Comparison of ENCODE assay signal across 12 mouse cellular contexts in the genomic region with DNA sequence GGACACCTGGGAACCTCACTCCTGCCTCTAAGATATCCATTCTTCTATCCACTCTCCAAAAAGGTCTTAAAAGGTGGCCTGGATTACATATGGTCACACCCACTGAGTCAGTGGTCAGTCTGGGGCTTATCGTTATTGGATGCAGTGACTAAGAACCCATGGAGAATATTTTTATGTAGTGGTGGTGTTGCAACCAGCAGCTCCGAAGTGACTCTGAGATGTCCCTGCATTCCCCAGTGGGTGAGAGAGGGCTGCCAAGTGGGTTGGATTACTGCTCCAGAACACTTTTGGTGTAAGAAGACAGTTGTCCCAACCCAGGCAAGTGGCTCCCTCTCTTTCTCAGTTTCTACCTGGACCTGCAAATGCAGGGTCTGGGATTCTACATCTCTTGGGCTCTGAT. TPM values are rescaled to one million over a fixed set of nuclear protein-coding genes. Genes with fewer than 3 reads are reported as not detected.
"Had no signal": no experiment of that assay in that cellular context is flagged by ENCODE, and none has a peak within 500 bp of the region (broad histone marks: within the 10 kb centered on the region; RNA-seq: fewer than 3 reads in every experiment).

No protein-coding gene starts in this region.

- H3K9me3 ChIP-seq: hindbrain, embryonic 13.5 days; limb, embryonic 15.5 days; liver, embryonic 12.5 days; midbrain, embryonic 13.5 days had no signal

- H3K36me3 ChIP-seq: hindbrain, embryonic 13.5 days; limb, embryonic 15.5 days; liver, embryonic 12.5 days; midbrain, embryonic 13.5 days had no signal

- H3K9ac ChIP-seq: hindbrain, embryonic 13.5 days; limb, embryonic 15.5 days; liver, embryonic 12.5 days; midbrain, embryonic 13.5 days had no signal

- H3K27ac ChIP-seq: hindbrain, embryonic 13.5 days; hindbrain, postnatal 0 days; limb, embryonic 15.5 days; liver, embryonic 12.5 days; midbrain, embryonic 13.5 days had no signal

- H3K4me3 ChIP-seq: hindbrain, embryonic 13.5 days; limb, embryonic 15.5 days; liver, embryonic 12.5 days; midbrain, embryonic 13.5 days had no signal

- ATAC-seq: hindbrain, postnatal 0 days; liver, embryonic 12.5 days; midbrain, embryonic 13.5 days had no signal

- H3K4me2 ChIP-seq: hindbrain, embryonic 13.5 days; limb, embryonic 15.5 days; liver, embryonic 12.5 days; midbrain, embryonic 13.5 days had no signal

- DNase-seq: layer of hippocampus, adult 9-11 months; layer of hippocampus, postnatal 36 days; right cerebral cortex, adult 18-20 months; right cerebral cortex, postnatal 25 days; thymus, postnatal 4 days had no signal

RNA-seq across cellular contexts. Expression of a gene that starts 3.7 kb away (rescaled TPM):
- total RNA-seq: megakaryocyte-erythroid progenitor cell, adult 5-6 weeks had no signal
- polyA plus RNA-seq: liver, embryonic 12.5 days; liver, embryonic 16.5 days had no signal
